Mouse (Mus musculus) kidney, embryonic 14.5 days (tissue): ENCODE measurements around the gene Ano6. TPM values are rescaled to one million over a fixed set of nuclear protein-coding genes. Genes with fewer than 3 reads are reported as not detected.

Source experiments
- ATAC-seq: fragments of 200-750 bp; cut with Nextera tagmentation; 2 replicates; pipeline ENCODE4 v1.8.0; 2017; ENCODE audit warnings: moderate number of reproducible peaks, mild to moderate bottlenecking, moderate TSS enrichment, moderate library complexity; ENCODE audit not compliant: low FRiP score, low TSS enrichment
- H3K27ac ChIP-seq: fragments of 300-500 bp; sonication (generic); 2 replicates; pipeline ENCODE4 v1.5.1; 2014; ENCODE audit warnings: low read depth, mild to moderate bottlenecking, low read length, moderate library complexity, mixed read lengths
- H3K27me3 ChIP-seq: fragments of 300-500 bp; sonication (generic); 2 replicates; pipeline ENCODE4 v1.6.1; 2014; ENCODE audit warnings: mild to moderate bottlenecking, low read length; ENCODE audit not compliant: control insufficient read depth, insufficient read depth
- H3K36me3 ChIP-seq: fragments of 300-500 bp; sonication (generic); 2 replicates; pipeline ENCODE4 v1.6.1; 2014; ENCODE audit warnings: low read length, mixed read lengths; ENCODE audit not compliant: control insufficient read depth, insufficient read depth
- H3K4me1 ChIP-seq: fragments of 300-500 bp; sonication (generic); 2 replicates; pipeline ENCODE4 v1.6.1; 2014; ENCODE audit warnings: low read length, mixed read lengths; ENCODE audit not compliant: control insufficient read depth, insufficient read depth
- H3K4me2 ChIP-seq: fragments of 300-500 bp; sonication (generic); replicated peaks from 2 replicates; pipeline ENCODE4 v1.6.1; 2014; ENCODE audit warnings: low read depth, mild to moderate bottlenecking, low read length
- H3K4me3 ChIP-seq: fragments of 300-500 bp; sonication (generic); 2 replicates; pipeline ENCODE4 v1.5.1; 2014; ENCODE audit warnings: mild to moderate bottlenecking, low read length
- H3K9ac ChIP-seq: fragments of 300-500 bp; sonication (generic); 2 replicates; pipeline ENCODE4 v1.6.1; 2014; ENCODE audit warnings: low read depth, mild to moderate bottlenecking, low read length, moderate library complexity
- H3K9me3 ChIP-seq: fragments of 300-500 bp; sonication (generic); 2 replicates; pipeline ENCODE4 v1.6.1; 2016; ENCODE audit warnings: low read length; ENCODE audit not compliant: control insufficient read depth
- WGBS: fragments of 180-500 bp; shearing (Covaris S2); extraction: QIAGEN DNeasy Blood & Tissue Kit; methylation state at CpG from one replicate; pipeline ENCODE4 v1.1.7; 2014; 5-methylcytosine and 5-hydroxymethylcytosine counted together
- polyA plus RNA-seq: library from polyadenylated mRNA; unstranded; fragments of >200 nt; fragmentation: Nextera tagmentation; extraction: Ambion mirVana; gene quantifications from 2 replicates; pipeline ENCODE4 v1.2.1, GENCODE M21; 2014

Ano6 gene
- polyA plus RNA-seq, 1 experiment from 2014 or later, result 54.3 TPM

DNA sequence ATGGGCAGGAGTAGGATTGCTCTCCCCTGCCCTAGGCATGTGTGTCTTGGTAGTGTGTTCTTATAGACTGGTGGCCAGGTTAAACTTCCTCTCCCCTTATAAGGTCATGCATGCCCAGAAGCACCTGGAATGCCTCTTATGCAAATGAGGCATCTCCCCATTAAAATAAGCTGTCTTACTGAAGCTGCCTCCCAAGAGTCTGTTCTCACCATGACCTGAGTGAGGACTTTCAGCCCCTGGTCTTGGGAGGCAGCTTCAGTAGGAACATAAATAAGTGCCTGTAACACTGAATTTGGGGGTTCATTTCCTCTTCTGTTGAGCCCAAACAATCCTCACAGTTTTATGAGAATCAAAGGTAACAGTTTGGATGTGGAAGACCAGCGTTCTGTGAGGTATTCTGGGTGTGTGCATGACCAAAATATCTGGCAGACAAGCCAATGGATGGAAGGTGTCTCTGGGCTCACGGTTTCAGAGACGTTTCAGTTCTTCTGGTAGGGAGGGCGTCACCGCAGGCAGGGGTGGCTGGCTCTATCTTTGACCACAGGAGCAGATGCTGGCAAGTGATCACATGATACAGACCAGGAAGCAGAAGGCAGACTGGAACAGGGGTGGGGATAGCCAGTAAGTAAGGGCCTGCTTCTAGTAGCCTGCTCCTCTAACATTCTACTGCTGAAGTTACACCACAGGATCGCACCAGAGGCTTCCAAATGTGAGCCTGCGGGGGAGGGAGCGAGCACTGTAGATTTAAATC is 22.4 kb downstream of the Ano6 start:
- Histone ChIP-seq H3K27ac (no peak overlapping the region), H3K9me3 (no peaks in the 10 kb centered on the region), H3K9ac (no peak overlapping the region), H3K4me1 (no peaks in the 10 kb centered on the region), H3K36me3 (peaks cover 6% of the 10 kb centered on the region; the same call in 1 of the 2 replicates), H3K4me3 (no peak overlapping the region), H3K4me2 (no peak overlapping the region), H3K27me3 (no peaks in the 10 kb centered on the region)
- no peak for ATAC-seq
- WGBS, result 95% methylated on average over 8 of the region's 8 CpGs

DNA sequence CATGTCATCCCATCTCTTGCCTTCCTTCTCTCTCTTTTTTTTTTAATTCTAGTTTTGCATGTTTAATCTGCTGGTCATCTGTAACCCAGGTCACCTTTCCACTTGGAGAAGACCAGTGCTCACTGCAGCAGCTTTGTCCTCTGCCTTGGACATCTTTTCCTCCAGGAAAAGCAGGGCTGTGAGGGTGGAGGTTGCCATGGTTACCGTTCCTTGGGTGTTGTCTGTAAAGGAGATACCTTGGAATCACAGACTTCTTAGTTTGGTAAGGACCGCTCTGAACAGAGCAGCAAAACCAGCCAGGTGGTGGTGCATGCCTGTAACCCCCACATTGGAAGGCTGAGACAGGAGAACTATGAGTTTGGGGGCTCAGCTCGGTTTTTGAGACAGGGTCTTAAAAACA is 26.9 kb downstream of the Ano6 start:
- no peak overlapping the region for H3K4me2 ChIP-seq
- no peaks in the 10 kb centered on the region for H3K4me1 ChIP-seq
- no peaks in the 10 kb centered on the region for H3K36me3 ChIP-seq
- H3K27me3 ChIP-seq, result no peaks in the 10 kb centered on the region
- WGBS, result 84% methylated on average over 3 of the region's 3 CpGs
- H3K9ac ChIP-seq, result no peak overlapping the region
- no peak overlapping the region for H3K4me3 ChIP-seq
- no peaks in the 10 kb centered on the region for H3K9me3 ChIP-seq
- H3K27ac ChIP-seq, result no peak overlapping the region
- no peak for ATAC-seq

DNA sequence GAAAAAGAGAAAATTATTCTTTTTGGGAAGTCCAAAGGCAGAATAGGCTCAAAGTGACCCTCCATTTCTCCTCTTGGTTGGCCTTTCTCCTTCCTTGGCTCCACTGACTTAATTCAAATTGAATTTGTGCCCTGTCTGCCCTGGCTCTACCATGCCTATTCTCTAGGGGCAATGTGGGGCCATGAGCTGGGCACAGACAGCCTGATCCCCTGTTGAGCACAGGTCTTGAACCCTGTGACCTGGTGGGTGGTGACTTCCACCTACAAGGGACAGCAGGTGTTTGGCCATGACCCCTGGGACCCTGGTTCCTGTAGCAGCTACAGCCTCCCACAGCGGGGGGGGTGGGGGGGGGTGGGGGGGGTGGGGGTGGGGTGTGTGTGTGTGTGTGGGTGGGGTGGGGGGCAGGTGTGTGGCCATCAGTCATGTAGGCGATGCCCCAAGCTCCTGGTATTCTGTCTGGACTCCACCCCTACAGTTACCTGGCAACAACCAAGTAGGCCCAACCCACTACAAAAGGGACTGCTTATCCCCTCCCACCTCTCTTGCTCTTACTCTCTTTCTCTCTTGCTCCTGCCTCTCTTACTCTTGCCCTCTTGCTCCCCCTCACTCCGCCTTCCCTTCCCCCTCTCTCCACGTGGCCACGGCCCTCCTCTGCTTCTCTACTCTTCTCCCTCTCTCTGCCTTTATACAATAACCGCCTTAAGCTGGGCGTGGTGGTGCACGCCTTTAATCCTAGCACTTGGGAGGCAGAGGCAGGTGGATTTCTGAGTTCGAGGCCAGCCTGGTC is 28.8 kb downstream of the Ano6 start:
- Histone ChIP-seq H3K27ac (no peak overlapping the region), H3K4me3 (no peak overlapping the region), H3K36me3 (no peaks in the 10 kb centered on the region), H3K4me2 (no peak overlapping the region), H3K9ac (no peak overlapping the region), H3K4me1 (no peaks in the 10 kb centered on the region), H3K27me3 (no peaks in the 10 kb centered on the region), H3K9me3 (no peaks in the 10 kb centered on the region)
- ATAC-seq, result no peak
- 83% methylated on average over 9 of the region's 9 CpGs for WGBS

DNA sequence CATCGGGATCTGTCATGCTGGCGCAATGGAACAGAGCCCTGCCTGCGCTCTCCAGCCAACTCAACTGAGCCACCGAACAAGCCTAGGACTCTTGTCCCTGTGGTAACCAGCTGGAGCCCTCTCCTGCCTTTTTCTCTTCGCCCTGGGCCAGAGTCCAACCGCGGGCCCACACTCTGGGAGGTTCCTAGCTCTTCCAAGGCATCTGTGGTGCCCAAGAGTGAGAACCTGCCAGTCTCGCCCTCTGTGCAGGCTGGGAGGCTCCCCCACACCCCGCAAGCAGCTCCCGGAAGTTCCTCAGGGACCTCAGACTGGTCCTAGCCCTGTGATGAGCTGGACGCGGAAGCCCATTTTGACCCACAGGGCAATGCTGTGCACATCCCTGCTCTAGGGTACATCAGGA is 29.5 kb downstream of the Ano6 start:
- Histone ChIP-seq H3K9me3 (no peaks in the 10 kb centered on the region), H3K9ac (no peak overlapping the region), H3K36me3 (no peaks in the 10 kb centered on the region; the same call in 1 of the 2 replicates), H3K4me1 (no peaks in the 10 kb centered on the region), H3K27me3 (no peaks in the 10 kb centered on the region), H3K27ac (no peak overlapping the region), H3K4me3 (no peak overlapping the region), H3K4me2 (no peak overlapping the region)
- WGBS, result 90% methylated on average over 12 of the region's 12 CpGs
- ATAC-seq, result no peak

DNA sequence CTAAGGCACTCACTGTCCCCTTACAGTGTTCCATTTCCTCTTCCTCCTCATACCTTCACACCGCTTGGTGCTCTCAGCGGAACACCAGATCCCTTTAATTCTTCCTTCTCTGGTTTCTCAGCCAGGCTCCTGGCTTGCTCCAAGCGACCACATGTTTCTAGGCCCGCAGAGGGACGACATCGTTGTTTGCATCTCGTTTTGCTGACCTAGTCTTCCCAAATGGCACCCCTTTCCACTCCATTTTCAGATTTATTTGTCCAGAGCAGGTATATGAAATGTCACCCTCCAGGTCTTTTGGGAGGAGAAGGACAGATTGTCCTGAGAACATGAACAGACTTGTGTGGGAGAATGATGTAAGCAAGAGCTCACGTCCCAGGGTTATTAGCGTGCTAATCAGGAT is 30.0 kb downstream of the Ano6 start:
- 88% methylated on average over 9 of the region's 9 CpGs for WGBS
- H3K36me3 ChIP-seq, result no peaks in the 10 kb centered on the region; the same call in 1 of the 2 replicates
- no peaks in the 10 kb centered on the region for H3K9me3 ChIP-seq

DNA sequence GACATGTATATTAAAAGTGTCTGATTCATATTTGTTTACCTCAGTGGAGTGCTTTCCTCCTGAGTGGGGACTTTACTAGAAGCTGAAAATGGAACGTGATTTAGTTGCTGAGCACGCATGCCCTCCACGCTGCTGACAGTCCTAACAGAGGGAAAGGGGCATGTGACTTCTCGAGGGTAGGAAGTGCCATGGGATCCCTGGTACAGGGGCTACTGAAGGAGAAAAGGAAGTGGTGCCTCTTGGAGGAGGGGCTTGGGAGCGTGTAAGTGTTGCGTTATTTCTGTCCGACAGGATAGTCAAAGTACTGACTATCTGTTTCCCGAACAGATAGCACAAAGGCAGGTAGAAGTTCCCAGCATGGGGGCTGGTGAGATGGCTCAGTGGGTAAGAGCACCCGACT is 31.5 kb downstream of the Ano6 start:
- no peaks in the 10 kb centered on the region; the same call in 1 of the 2 replicates for H3K36me3 ChIP-seq
- H3K27ac ChIP-seq, result no peak overlapping the region
- no peak overlapping the region for H3K4me3 ChIP-seq
- H3K9me3 ChIP-seq, result no peaks in the 10 kb centered on the region
- WGBS, result 88% methylated on average over 9 of the region's 9 CpGs
- H3K4me2 ChIP-seq, result no peak overlapping the region
- peaks cover 2% of the 10 kb centered on the region for H3K4me1 ChIP-seq
- ATAC-seq, result no peak
- no peaks in the 10 kb centered on the region for H3K27me3 ChIP-seq
- H3K9ac ChIP-seq, result no peak overlapping the region

More for the DNA sequence above, 30.0 kb downstream of the Ano6 start:
- ATAC-seq, result no peak
- Histone ChIP-seq H3K4me1 (no peaks in the 10 kb centered on the region), H3K4me3 (no peak overlapping the region), H3K27me3 (no peaks in the 10 kb centered on the region), H3K27ac (no peak overlapping the region), H3K9ac (no peak overlapping the region), H3K4me2 (no peak overlapping the region)

DNA sequence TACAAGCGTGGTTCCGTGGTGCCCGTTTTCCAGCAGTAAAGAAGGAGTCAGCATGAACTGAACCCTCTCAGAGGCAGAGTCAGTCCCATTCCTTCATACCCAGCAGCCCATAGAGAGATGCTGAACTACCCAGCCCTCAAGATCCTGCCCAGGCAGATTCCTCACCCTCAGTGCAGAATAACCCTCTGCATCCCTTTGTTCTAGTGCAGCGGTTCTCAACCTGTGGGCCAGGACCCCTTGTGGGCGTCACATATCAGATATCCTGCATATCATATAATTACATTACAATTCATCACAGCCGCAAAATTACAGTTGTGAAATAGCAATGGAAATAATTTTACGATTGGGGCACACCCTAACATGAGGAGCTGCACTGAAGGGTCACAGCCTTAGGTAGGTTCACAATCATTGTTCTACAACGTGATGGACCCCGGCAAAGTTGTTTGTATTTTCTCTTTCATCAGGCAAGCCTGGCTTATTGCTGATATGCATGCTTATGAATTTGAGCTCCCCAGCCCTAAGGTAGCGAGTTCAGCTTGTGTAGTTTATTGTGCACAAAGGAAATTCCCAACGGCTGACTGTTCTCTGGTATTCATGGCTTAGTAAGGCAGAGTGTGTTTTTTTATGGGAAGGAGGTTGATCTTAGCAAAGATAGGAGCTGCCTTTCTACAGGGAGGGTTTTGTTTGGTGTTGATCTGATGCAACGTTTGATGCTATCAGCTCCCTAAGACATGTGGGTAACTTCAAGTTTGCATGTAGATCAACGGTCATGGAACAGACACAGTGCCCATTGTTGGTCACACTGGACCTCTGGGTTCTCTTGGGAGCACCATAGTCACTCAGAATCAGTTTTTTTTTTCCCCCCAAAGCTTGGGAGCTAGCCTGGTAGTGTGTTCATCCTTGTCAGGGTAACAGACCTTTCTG is 33.0 kb downstream of the Ano6 start:
- Histone ChIP-seq H3K9ac (no peak overlapping the region), H3K27ac (no peak overlapping the region; the same call in 1 of the 2 replicates), H3K27me3 (no peaks in the 10 kb centered on the region), H3K36me3 (no peaks in the 10 kb centered on the region; the same call in 1 of the 2 replicates), H3K9me3 (no peaks in the 10 kb centered on the region), H3K4me1 (peaks cover 14% of the 10 kb centered on the region), H3K4me2 (no peak overlapping the region), H3K4me3 (no peak overlapping the region)
- WGBS, result 74% methylated on average over 13 of the region's 13 CpGs
- ATAC-seq, result no peak

DNA sequence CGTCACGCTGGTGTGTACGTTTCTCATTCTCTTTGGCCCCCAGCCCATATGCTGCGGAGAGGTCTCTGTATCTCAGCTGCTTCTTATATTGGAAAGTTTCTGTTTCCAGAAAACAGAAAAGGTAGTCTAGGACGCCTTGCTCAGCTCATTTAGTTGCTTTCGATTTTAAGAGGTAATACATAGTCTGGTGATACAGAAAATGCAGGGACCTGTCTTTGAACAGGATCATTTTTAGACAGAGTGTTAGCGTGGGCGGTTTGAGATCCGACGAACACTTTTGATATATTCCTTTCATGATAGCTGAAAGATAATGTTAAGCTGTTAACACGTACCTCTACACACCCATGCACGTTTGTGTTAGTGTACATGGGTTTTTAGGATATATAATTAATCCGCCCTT is 35.9 kb downstream of the Ano6 start:
- Histone ChIP-seq H3K9me3 (no peaks in the 10 kb centered on the region), H3K27me3 (no peaks in the 10 kb centered on the region), H3K4me1 (peaks cover 39% of the 10 kb centered on the region), H3K4me2 (no peak overlapping the region), H3K9ac (no peak overlapping the region), H3K4me3 (no peak overlapping the region), H3K27ac (no peak overlapping the region), H3K36me3 (no peaks in the 10 kb centered on the region; the same call in 1 of the 2 replicates)
- no peak for ATAC-seq
- WGBS, result 87% methylated on average over 13 of the region's 13 CpGs
